Mouse (Mus musculus): Measurements from ENCODE around the gene Unc5cl.
"Not testable (repeated sequence)": the region's sequence is repeated elsewhere in the genome, so short reads cannot be mapped to it uniquely, and the experiment has no call there.

Unc5cl gene

GRCm38 (mm10) chr17:48466769-48467394, 12.2 kb downstream of the Unc5cl start:
- in situ Hi-C loops (cut with MboI; ENCODE audit: low sequenced_read_pairs), result no loop called here

DNA sequence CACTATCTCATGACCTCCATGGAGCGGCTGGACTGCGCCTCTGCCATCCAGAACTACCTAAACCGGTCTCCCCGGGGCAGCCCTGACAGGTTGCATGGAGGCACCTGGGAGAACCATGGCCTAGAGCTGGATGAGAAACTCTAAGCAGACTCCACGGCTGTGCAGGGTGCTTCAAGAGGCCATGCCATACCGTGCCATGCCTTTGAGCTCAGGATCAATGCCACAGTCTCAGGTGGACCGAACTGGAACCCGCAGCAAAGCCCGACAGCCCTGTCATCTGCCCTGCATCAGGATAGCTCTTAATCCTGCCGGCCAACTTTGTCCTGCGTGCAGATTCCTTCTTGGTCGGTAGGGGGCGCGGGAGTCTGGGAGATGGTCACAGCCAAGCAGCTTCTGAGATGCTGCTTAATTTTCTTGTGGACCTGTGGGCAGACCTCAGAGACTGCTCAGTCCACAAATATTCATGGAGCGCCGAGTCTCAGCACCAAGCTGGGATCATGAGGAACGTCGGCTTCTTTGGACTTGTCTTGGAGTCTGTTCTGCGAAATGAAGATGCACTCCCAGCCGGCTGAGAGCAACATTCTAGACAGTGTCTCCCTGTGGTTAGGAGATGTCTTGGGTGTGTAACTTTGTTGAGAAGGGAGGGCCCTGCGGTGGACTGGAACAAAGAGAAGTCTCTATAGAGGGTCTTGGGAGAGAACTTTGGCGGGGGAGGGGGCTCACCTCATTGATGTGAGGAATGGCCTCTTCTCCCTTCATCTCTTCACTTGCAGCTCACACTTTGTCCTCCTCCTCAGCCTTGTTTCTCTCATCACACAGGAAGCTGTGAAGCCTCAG, 12.9 kb downstream of the Unc5cl start:
- in situ Hi-C loops (cut with MboI; ENCODE audit: low sequenced_read_pairs), result no loop called here

DNA sequence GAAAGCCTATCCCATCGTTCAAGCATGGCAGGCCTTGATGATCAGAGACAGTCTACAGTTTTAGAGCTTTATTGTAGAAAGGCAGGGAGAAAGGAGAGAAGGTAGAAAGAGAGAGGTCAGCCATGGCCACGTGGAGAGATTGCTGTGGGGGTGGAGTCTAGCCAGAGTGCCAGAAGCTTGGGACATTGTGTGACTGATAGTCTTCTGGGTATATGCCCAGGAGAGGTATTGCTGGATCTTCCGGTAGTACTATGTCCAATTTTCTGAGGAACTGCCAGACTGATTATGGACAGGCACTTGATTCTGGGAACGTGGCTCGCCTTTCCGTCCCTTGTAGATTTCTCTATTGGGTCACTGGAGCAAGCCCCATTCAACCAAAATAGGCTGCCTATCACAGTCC, 19.6 kb downstream of the Unc5cl start:
- in situ Hi-C loops (cut with MboI; ENCODE audit: low sequenced_read_pairs), result not testable (repeated sequence)

DNA sequence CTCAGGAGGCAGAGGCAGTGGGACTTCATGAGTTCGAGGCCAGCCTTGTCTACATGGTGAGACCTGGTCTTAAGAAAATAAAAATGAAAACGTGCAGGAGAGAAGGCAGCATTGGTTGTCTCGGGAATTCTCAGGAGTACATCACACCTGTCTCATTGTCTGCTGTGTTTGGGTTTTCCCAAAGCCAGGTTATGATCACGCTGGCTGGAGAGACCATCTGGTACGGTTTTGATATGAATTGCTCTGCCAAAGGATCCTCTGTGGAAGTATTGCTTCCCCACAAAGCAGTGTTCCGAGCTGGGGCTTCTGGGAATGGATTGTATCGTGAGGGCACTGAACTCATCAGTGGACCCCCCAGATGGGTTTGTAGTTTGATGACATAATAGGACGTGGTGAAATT, 20.7 kb downstream of the Unc5cl start:
- in situ Hi-C loops (cut with MboI; ENCODE audit: low sequenced_read_pairs), result no loop called here

DNA sequence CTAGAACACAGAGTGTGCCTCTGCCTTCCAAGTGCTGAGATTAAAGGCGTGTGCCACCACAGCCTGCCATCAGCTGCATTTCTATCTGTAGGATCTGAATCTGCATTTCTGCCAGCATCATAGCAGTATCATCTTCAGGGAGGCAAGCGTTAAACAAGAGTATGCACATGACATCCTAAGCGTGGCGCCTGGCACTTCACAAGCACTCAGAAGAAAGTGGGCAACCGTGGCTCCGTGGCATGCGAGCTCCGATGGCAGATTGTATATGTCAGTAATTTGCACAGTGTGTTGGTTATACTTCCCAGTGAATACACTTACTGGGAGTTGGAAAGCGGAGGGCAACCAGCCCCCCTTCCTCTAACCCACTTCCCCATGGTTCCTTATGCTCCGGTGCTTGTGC, 25.3 kb downstream of the Unc5cl start:
- in situ Hi-C loops (cut with MboI; ENCODE audit: low sequenced_read_pairs), result no loop called here

GRCm38 (mm10) chr17:48483764-48484163, 29.1 kb downstream of the Unc5cl start:
- in situ Hi-C loops (cut with MboI; ENCODE audit: low sequenced_read_pairs), result no loop called here

DNA sequence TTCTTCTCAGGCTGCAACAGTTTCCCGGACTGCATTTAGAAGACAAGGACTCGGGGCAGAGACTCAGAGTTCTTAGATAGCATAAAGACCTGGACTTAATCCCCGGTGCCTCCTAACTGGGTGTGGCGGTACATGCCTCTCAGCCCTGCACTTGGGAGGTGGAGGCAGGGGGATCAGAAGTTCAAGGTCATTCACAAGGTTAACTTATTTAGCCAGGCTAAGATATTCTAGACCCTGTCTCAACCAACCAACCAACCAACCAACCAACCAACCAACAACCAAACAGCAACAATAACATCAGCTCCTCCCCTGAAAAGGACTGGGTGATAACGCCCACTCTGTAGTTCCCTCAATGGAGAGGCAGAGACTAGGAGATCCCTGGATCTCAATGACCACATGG, 29.5 kb downstream of the Unc5cl start:
- in situ Hi-C loops (cut with MboI; ENCODE audit: low sequenced_read_pairs), result no loop called here

- in situ Hi-C loops (cut with MboI; ENCODE audit: low sequenced_read_pairs), result no loop called here
Measured at GRCm38 (mm10) chr17:48489466-48489865, 34.8 kb downstream of the Unc5cl start.

GRCm38 (mm10) chr17:48492621-48493020, 37.9 kb downstream of the Unc5cl start:
- in situ Hi-C loops (cut with MboI; ENCODE audit: low sequenced_read_pairs), result no loop called here

DNA sequence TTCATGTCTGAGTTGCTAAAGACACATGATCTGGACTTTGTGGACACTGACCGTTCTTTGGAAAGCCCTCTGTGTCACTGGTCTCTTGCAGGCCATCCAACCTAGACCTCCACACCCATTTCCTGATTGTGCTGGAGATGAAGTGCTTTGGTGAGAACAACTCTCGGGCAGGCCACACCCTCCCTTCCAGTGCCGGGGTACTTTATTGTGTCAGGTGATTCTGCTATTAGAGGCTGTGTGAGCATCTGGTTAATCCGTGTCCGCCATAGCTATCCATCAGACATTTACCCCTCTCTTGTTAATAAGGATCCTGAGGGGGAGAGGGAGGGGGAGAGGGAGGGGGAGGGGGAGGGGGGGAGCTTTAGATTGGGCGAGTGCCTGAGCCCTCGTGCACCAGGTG, 38.9 kb downstream of the Unc5cl start:
- in situ Hi-C loops (cut with MboI; ENCODE audit: low sequenced_read_pairs), result no loop called here

DNA sequence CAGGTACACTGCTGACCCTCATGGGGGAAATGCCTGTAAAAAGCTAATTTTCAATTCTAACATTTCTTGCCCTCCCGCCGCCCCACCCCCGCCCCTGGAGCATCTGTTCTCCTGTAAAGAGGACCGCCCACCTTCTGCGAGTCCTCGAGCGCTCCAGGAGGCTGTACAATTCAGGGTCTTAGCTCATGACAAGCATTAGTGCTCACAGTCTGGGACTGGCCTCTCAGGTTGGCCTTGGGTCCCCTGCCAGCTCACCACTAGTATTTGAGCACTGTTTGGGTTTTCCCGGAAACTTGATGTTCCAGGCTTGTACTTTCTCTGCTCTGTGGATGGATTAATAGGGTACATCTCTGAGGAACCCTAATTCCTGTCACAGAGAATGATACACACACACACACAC, 39.3 kb downstream of the Unc5cl start:
- in situ Hi-C loops (cut with MboI; ENCODE audit: low sequenced_read_pairs), result no loop called here

- in situ Hi-C loops (cut with MboI; ENCODE audit: low sequenced_read_pairs), result no loop called here
Measured at GRCm38 (mm10) chr17:48497986-48498385, 43.3 kb downstream of the Unc5cl start.

DNA sequence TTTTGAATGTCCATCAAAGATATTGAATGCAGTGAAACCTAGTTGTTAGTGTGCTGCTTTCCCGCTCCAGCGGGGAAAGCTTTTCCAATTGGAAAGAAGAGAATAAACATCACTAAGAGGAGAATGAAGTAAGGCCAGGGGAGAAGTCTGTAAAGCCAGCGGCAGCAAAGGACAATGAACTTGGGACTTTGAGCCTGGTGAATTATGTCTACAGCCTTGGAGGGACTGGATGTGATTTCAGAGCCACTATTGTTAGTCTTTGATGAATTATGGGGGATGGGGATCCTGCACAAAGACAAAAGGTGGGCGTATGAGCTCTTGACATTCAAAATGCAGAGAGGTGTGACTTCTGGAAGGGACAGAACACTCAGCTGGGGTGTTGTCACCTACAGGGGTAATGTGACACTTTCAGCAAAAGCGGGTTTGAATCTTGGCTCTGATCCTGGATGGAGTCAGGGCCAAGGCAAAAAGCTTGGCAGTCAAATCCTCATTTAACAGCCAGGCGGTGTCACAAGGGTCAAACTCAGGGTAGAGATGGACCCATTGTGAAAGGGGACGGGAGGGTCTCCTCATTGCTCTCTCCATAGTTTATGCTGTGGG, 46.2 kb downstream of the Unc5cl start:
- in situ Hi-C loops (cut with MboI; ENCODE audit: low sequenced_read_pairs), result no loop called here

- in situ Hi-C loops (cut with MboI; ENCODE audit: low sequenced_read_pairs), result no loop called here
Measured at GRCm38 (mm10) chr17:48505006-48505405, 50.3 kb downstream of the Unc5cl start.

DNA sequence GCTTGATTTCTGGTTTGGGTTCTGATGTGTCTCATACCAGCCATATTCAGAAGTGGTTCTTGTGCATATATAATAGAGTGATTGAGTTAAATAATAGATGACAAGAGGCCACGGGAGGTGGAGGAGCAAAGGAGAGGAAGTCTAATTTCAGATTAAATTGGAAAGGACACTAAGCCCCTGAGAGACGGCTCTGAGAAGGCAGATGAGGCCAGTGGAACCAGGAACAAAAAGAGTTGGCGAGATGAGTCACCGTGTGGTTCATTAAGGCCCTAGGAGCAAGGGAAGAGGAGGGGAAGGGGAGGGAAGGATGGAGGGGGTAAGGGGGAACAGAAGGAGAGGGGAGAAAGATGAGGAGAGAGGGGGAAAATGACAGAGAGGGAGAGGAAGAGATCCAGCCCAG, 52.3 kb downstream of the Unc5cl start:
- in situ Hi-C loops (cut with MboI; ENCODE audit: low sequenced_read_pairs), result no loop called here

DNA sequence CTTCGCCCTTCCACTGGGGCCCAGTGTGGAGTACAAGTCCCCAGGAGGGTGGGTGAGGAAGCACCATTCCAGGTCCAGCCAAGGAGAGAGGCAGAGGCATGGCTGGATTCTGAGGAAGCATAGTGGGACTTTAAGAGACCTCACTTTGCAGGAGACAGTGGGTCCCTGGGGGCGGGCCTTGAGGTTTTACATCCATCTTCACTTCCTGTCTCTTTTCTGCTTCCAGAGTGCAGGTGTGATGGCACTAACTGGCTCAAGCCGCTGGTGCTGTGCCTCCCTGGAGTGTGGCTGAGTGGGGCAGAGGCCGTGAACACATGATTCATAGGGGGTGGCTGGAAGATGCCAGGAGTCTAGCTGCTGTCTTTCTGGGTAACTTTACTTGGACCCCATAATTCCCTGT, 54.9 kb downstream of the Unc5cl start:
- in situ Hi-C loops (cut with MboI; ENCODE audit: low sequenced_read_pairs), result no loop called here

- in situ Hi-C loops (cut with MboI; ENCODE audit: low sequenced_read_pairs), result no loop called here
Measured at GRCm38 (mm10) chr17:48512614-48513281, 58.0 kb downstream of the Unc5cl start.

DNA sequence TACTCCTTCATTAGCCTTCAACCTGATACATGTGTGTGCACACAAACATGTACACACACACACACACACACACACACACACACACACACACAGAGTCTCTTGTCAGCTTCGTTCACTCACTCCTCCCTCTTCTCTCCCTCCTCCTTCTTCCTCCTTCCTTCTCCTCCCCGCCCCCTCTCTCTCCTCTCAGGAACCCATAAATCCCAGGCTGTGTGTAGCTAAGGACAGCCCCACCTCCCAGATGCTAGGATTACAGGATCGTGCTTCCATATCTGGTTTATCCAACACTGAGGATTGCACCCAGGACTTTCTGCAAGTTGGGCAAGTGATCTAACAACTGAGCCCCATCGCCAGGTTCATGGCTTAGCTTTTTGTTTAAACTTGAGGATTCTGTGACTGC, 59.9 kb downstream of the Unc5cl start:
- in situ Hi-C loops (cut with MboI; ENCODE audit: low sequenced_read_pairs), result no loop called here

DNA sequence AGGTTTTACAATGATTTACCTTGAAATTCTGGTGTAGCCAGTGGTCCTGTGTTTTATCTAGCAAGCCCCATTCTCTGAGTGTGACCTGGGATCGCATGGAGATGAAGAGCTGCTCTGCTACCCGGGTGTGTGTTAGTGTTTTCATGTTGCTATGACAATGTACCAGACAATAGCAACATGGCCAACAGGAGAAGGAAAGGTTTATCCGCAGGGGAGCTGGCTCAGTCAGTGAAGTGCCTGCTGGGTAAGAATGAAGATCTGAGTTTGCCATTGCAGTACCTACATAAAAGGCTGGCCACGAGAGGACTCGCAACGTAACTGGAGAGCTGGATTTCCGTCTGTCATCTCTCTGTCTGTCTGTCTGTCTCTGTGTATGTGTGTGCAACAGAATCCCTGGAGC, 64.3 kb downstream of the Unc5cl start:
- in situ Hi-C loops (cut with MboI; ENCODE audit: low sequenced_read_pairs), result no loop called here

DNA sequence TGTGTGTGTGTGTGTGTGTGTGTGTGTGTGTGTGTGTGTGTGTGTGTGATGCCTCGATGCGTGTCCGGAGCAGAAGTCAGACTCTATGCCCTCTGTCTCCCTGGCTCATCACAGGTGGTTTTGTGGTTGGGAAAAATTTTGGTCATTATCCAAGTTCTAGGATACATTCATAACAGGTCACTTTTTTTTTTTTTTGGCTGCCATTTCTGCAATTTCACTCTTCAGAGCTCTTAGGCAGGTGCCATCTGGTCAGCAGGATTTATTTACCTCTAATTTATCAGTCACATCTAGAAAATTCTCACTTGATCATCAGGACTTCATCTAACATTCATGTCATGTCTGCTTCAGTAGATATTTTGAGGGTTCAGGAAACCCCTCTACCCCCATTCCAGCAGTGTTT, 65.7 kb downstream of the Unc5cl start:
- in situ Hi-C loops (cut with MboI; ENCODE audit: low sequenced_read_pairs), result no loop called here

DNA sequence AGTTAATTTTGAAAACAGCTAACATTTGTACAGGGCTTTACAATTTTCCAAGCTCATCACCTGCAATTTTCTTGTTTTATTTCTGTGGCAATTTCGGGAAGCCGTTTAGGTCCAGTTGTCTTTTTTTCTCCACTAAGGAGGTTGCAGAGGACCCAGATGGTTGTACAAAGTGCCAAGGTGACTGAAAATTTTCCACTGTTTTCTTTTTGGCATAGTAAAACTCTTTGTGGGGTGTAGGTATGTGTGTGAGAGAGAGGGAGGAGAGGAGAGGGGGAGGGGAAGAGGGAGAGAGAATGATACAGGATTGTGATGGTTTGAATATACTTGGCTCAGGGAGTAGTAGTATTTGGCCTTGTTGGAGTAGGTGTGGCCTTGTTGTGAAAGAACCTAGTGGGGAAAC, 68.4 kb downstream of the Unc5cl start:
- in situ Hi-C loops (cut with MboI; ENCODE audit: low sequenced_read_pairs), result no loop called here

All from CH12F3 (cell line).